Mouse (Mus musculus) hindbrain, embryonic 13.5 days (tissue): ENCODE results near the gene Ptges3. TPM values are rescaled to one million over a fixed set of nuclear protein-coding genes. Genes with fewer than 3 reads are reported as not detected.
"Not testable (repeated sequence)": the region's sequence is repeated elsewhere in the genome, so short reads cannot be mapped to it uniquely, and the experiment has no call there.

Experiments used
- ATAC-seq: fragments of 200-750 bp; cut with Nextera tagmentation; 2 replicates; pipeline ENCODE4 v1.8.0; 2017; ENCODE audit warnings: moderate TSS enrichment; ENCODE audit not compliant: low FRiP score
- H3K27ac ChIP-seq: fragments of 300-500 bp; sonication (generic); 2 replicates; pipeline ENCODE4 v1.5.1; 2015; ENCODE audit warnings: inconsistent platforms, mild to moderate bottlenecking, moderate library complexity
- H3K27me3 ChIP-seq: fragments of 300-500 bp; sonication (generic); 2 replicates; pipeline ENCODE4 v1.6.1; 2015; ENCODE audit warnings: mild to moderate bottlenecking, inconsistent platforms
- H3K36me3 ChIP-seq: fragments of 300-500 bp; sonication (generic); 2 replicates; pipeline ENCODE4 v1.6.1; 2015; ENCODE audit warnings: mild to moderate bottlenecking, inconsistent platforms
- H3K4me1 ChIP-seq: fragments of 300-500 bp; sonication (generic); replicated peaks from 2 replicates; pipeline ENCODE4 v1.6.1; 2015; ENCODE audit warnings: inconsistent platforms
- H3K4me2 ChIP-seq: fragments of 300-500 bp; sonication (generic); 2 replicates; pipeline ENCODE4 v1.6.1; 2015; ENCODE audit warnings: inconsistent platforms, mild to moderate bottlenecking, moderate library complexity
- H3K4me3 ChIP-seq: fragments of 300-500 bp; sonication (generic); 2 replicates; pipeline ENCODE4 v1.5.1; 2015; ENCODE audit warnings: mild to moderate bottlenecking, inconsistent platforms
- H3K9ac ChIP-seq: fragments of 300-500 bp; sonication (generic); 2 replicates; pipeline ENCODE4 v1.6.1; 2015; ENCODE audit warnings: mild to moderate bottlenecking, inconsistent platforms
- H3K9me3 ChIP-seq: fragments of 300-500 bp; sonication (generic); 2 replicates; pipeline ENCODE4 v1.6.1; 2016; ENCODE audit warnings: inconsistent platforms
- WGBS: fragments of 180-500 bp; shearing (Covaris S2); methylation state at CpG from one replicate; pipeline ENCODE4 v1.1.7; 2015; 5-methylcytosine and 5-hydroxymethylcytosine counted together
- polyA plus RNA-seq: library from polyadenylated mRNA; unstranded; fragments of >200 nt; fragmentation: Nextera tagmentation; extraction: Ambion mirVana; gene quantifications from 2 replicates; pipeline ENCODE4 v1.2.1, GENCODE M21; 2015

Ptges3 gene
- polyA plus RNA-seq, 1 experiment from 2014 or later = 454 TPM

DNA sequence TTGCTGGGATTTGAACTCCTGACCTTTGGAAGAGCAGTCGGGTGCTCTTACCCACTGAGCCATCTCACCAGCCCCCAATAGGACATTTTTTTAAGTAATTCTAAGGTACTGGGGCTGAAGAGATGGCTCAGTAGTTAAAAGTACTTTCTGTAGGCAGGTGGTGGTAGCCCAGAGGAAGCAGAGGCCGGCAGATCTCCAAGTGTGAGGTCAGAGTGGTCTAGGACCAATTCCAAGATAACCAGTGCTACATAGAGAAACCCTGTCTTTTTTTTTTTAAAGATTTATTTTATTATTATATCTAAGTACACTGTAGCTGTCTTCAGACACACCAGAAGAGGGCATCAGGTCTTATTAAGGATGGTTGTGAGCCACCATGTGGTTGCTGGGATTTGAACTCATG lies 28.5 kb downstream of the Ptges3 start:
- H3K9ac ChIP-seq, H3K27ac ChIP-seq, H3K27me3 ChIP-seq, H3K9me3 ChIP-seq, H3K4me3 ChIP-seq, H3K4me2 ChIP-seq, ATAC-seq: not testable (repeated sequence)
- Histone ChIP-seq H3K4me1 (peaks cover 39% of the 10 kb centered on the region), H3K36me3 (peaks cover 62% of the 10 kb centered on the region)
- 73% methylated on average over 2 of the region's 2 CpGs for WGBS

DNA sequence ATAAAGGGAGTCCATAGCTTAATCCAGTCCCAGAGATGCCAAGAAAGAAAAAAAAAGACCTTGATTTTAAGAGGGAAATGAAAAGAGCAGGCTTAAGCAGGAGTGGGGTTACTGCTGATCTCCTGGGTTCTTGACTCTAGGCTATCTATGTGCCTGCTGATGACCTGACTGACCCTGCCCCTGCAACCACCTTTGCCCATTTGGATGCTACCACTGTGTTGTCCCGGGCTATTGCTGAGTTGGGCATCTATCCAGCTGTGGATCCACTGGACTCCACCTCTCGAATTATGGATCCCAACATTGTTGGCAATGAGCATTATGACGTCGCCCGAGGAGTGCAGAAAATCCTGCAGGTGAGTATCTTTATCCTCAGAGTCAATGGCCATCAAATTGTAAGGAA lies 29.4 kb downstream of the Ptges3 start:
- Histone ChIP-seq H3K27me3 (no peaks in the 10 kb centered on the region), H3K4me2 (no peak overlapping the region), H3K4me1 (peaks cover 39% of the 10 kb centered on the region), H3K27ac (no peak overlapping the region), H3K9me3 (no peaks in the 10 kb centered on the region), H3K4me3 (no peak overlapping the region), H3K36me3 (peaks cover 62% of the 10 kb centered on the region), H3K9ac (no peak overlapping the region)
- WGBS = 94% methylated on average over 5 of the region's 5 CpGs
- no peak for ATAC-seq

DNA sequence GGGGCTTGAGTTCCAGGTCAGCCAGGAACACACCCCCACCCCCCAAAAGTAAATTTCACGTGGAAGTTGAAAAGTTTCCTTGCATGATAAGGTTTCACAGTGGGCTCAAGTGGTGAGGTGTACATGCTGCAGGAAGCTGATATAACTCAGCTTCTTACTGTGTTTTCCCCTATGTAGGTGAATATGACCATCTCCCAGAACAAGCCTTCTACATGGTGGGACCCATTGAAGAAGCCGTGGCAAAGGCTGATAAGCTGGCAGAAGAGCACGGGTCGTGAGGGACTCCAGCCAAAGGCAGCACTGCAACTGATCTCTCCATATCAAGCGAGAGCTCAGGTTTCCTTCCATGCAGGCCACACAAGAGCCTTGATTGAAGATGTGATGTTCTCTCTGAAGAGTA lies 31.1 kb downstream of the Ptges3 start:
- H3K4me1 ChIP-seq = peaks cover 49% of the 10 kb centered on the region
- peaks cover 60% of the 10 kb centered on the region for H3K36me3 ChIP-seq
- no peak overlapping the region for H3K4me2 ChIP-seq
- whole genome bisulfite sequencing = 81% methylated on average over 5 of the region's 5 CpGs
- H3K27me3 ChIP-seq = no peaks in the 10 kb centered on the region
- no peak for ATAC-seq
- H3K4me3 ChIP-seq = no peak overlapping the region
- no peak overlapping the region for H3K27ac ChIP-seq
- H3K9ac ChIP-seq = no peak overlapping the region
- no peaks in the 10 kb centered on the region for H3K9me3 ChIP-seq

DNA sequence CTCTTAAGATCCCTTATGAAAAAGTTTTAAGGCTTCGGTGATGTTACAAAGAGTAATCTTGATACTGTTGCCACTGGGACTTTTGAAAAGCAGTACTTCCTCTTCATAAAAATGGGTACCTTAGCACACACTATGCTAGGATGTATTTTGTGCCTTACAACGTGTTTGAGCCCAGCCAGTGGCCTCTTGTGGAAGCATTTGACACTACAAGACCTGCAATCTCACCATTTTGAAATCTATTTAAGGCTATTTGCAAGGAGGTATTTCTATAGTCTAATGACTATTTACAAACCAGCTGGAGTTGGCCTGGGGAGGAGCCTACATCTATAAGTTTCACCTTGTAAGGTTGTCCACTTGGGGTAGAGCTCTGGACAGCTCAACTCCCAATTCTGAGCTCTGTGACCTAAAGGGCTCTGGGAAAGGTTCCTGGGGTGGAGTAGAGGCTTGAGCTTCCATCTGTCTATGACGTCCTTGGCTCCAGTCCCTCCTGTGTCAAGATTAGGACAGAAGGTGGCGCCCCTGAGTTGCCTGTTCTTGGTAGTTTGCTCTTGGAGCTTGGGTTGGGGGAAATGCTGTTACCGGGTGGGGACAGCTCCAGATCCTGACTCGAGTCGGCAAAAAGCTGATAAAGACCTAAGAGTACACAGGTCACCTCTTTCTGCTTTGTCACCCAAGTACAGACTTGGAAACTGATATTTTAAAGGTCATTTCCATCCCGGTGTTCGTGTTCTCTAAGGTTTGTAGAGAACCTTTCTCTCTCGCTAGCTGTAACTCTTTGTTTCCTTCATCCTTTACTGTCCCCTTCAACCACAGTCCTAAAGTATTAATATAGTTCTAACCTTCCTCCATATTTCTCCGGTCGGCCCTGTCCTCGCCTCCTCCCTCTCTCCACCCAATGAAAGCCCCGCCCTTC lies 32.2 kb downstream of the Ptges3 start:
- peaks cover 49% of the 10 kb centered on the region for H3K36me3 ChIP-seq
- peak; percentile 40 for ATAC-seq
- peak overlapping the region; percentile 92; the same call in 1 of the 2 replicates for H3K27ac ChIP-seq
- H3K9me3 ChIP-seq = no peaks in the 10 kb centered on the region
- peaks cover 43% of the 10 kb centered on the region for H3K4me1 ChIP-seq
- WGBS = 9% methylated on average over 14 of the region's 14 CpGs
- H3K27me3 ChIP-seq = no peaks in the 10 kb centered on the region
- H3K9ac ChIP-seq = peak overlapping the region; percentile 95; the same call in 1 of the 2 replicates
- peak overlapping the region; percentile 82 for H3K4me3 ChIP-seq
- H3K4me2 ChIP-seq = peak overlapping the region; percentile 87

DNA sequence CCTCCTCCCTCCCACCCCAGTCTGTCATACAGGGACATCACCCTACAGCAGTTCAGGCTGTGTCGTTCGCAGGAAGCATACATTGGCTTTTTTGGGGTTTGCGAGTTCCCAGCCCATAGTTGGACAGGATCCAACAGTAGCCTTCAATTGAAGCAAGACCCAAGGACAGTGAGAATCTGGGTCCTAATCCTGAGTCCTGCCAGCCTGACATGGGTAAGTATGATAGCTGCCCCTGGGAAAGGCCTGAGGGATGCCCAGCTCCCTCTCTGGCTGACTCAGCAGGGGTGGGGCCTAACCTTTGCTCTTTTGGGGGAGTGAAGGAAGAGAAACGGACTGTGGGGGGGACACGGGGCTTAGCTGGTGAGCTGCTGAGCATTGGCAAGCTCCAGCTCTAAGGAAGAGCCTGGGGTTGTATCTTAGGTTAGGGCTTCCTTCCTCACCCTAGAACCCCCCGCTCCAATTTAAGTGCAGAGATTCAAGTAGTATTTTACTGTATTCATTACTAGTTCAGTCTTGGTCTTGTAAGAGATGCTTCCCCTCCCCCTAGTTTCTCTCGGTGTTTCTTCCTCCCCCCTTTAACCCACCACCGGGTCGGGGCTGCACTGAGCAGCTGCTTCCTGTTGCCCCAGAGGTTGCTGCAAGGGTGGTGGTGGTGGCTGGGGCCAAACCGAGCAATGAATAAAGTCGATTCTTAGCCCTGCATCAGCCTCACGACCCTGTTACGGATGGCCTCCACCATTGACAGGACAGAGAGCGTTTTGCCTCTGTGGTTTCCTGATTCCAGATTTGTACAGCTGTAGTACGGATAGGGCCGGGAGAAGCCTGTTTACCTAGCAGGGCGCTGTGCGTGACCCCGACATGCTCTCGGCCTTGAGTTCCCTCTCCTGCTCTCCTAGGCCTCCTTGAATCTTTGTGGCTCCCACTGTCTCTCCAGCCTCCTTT lies 33.1 kb downstream of the Ptges3 start, which contains the start of gene Baz2a:
Baz2a (plus strand) TSS at position 14 of the 942 bp plus-strand sequence.
- Histone ChIP-seq H3K36me3 (peaks cover 40% of the 10 kb centered on the region), H3K9ac (peak within 1 kb of the TSS; percentile 95), H3K27me3 (no peaks in the 10 kb centered on the region), H3K27ac (peak within 1 kb of the TSS; percentile 92), H3K9me3 (no peaks in the 10 kb centered on the region), H3K4me3 (peak within 1 kb of the TSS; percentile 82), H3K4me2 (peak within 1 kb of the TSS; percentile 87), H3K4me1 (peaks cover 43% of the 10 kb centered on the region)
- WGBS = under 1% methylated on average over 20 of the region's 20 CpGs
- peak; percentile 19; the same call in 1 of the 2 replicates for ATAC-seq

DNA sequence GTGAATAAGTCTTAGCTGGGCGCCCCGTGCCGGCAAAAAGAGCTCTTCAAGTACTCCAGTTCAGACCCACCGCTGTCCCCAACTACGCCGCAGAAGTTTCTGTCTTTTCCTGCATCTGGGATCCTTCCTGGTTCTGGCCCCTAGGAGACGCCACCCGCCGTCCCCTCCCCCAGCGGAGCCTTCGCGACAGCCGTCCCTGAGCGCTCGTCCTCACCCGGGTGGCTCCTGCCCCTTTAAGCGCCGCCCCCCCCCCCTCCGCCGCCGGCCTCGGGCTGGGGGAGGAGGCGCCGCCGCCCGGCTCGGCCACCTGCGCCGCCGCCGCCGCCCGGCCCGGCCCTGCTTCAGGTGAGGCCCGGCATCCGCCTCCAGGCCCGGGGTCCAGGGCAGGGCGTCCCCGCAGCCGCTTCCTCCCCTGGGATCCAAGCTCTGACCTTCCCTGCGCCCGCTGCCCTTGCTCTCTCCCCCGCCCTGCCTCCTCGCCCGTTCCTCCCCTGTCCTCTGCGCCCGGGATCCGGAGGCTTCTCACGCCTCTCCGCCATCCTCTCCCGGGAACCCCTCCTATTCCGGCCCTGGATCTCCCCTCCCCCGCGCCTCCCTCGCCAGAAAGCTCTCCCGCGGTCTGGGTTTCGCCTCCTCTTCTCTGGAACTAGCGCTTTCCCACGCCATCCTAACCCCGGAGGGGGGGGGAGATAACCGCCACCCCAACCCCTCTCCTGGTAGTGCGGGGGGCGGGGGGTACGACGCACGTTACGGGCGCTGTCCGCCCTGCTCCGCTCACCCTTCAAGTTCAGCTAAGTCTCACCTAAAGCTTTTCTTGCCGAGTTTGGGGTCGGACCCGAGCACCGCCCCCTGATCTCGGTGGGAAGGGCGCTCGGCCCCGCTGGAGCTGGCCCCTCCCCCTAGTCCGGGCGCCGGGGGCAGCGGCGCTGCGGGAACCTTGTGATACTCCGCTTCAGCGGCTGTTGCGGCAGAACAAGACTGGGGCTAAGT lies 34.0 kb downstream of the Ptges3 start:
- Histone ChIP-seq H3K36me3 (peaks cover 31% of the 10 kb centered on the region), H3K9me3 (no peaks in the 10 kb centered on the region), H3K9ac (peak overlapping the region; percentile 95), H3K4me2 (peak overlapping the region; percentile 87), H3K4me1 (peaks cover 44% of the 10 kb centered on the region), H3K27ac (peak overlapping the region; percentile 92), H3K4me3 (peak overlapping the region; percentile 82), H3K27me3 (no peaks in the 10 kb centered on the region)
- under 1% methylated on average over 78 of the region's 88 CpGs for WGBS
- ATAC-seq = peak; percentile 40

DNA sequence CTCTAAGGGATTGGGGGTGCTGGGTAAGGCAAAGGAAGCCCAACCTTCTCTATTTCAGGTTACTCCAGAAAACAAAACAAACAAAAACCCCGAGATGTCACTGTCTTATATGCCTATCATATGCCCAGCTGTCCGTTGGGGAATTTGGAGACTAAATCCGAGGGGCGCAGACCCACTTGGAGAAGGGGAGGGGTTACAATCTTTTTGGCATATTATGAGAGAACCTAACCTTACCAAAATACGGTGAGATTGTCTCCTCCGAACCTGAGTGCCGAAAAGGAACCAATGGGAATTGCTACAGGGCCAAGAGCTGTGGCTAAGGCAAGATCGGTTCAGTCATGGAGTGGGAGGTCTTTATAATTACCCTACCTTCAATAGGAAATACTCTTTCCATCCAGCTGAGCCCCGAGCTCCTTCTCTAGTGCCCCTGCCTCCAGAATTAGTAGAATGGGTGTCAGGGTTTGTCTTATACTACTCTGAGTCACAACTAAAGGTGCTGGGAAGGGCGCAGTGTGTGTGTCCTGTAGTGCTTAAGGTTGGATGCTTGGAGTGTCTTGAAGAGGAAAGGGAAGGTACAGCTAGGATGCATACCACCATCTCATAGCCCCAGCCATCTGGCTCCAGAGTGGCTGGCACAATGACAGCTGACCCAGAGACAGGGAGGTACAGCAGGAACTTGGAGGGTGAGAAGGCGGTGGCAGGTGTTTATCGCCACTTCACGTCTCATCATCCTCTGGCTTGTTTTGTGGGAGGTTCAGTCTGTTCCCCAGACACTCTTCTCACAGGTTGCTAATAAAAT lies 34.9 kb downstream of the Ptges3 start:
- peaks cover 22% of the 10 kb centered on the region for H3K36me3 ChIP-seq
- H3K4me1 ChIP-seq = peaks cover 53% of the 10 kb centered on the region
- peak overlapping the region; percentile 95 for H3K9ac ChIP-seq
- H3K27me3 ChIP-seq = no peaks in the 10 kb centered on the region
- peak overlapping the region; percentile 92 for H3K27ac ChIP-seq
- H3K4me2 ChIP-seq = peak overlapping the region; percentile 87
- H3K9me3 ChIP-seq = no peaks in the 10 kb centered on the region
- 23% methylated on average over 13 of the region's 13 CpGs for WGBS
- ATAC-seq = no peak
- peak overlapping the region; percentile 82 for H3K4me3 ChIP-seq

DNA sequence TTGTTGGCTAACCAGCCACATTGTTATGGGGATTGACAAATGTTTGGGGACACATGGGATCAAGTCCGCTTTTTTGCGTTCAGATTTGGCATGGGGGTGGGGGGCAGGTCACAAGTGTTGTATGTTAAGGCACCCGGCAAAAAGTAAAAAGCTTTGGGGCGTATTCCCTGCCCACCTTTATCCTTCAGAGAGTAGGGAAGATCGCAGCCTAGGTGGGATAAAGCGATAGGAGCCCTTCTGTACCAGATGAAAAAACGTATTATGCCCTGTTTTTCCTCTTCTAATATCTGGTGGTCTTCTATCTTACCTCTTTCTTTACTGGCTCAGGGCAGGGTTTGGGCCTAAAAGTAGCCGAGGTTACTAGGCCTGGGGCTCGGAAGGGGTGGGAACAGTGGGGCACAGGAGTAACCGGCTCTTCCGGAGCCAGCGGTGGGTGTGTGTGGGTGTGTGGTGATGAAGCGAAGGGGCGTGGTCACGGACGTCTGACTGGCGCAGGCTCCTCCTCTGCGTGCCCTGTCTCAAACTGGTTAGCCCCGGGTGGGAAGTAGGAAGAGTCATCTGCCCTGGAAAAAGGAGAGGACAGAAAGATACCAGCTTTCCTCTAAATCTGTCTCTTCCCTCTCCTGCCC lies 35.7 kb downstream of the Ptges3 start:
- Histone ChIP-seq H3K4me3 (peak overlapping the region; percentile 82), H3K36me3 (peaks cover 14% of the 10 kb centered on the region), H3K9me3 (no peaks in the 10 kb centered on the region), H3K4me2 (peak overlapping the region; percentile 87), H3K27ac (peak overlapping the region; percentile 92; the same call in 1 of the 2 replicates), H3K4me1 (peaks cover 57% of the 10 kb centered on the region), H3K9ac (peak overlapping the region; percentile 56), H3K27me3 (no peaks in the 10 kb centered on the region)
- WGBS = 12% methylated on average over 19 of the region's 19 CpGs
- ATAC-seq = no peak

DNA sequence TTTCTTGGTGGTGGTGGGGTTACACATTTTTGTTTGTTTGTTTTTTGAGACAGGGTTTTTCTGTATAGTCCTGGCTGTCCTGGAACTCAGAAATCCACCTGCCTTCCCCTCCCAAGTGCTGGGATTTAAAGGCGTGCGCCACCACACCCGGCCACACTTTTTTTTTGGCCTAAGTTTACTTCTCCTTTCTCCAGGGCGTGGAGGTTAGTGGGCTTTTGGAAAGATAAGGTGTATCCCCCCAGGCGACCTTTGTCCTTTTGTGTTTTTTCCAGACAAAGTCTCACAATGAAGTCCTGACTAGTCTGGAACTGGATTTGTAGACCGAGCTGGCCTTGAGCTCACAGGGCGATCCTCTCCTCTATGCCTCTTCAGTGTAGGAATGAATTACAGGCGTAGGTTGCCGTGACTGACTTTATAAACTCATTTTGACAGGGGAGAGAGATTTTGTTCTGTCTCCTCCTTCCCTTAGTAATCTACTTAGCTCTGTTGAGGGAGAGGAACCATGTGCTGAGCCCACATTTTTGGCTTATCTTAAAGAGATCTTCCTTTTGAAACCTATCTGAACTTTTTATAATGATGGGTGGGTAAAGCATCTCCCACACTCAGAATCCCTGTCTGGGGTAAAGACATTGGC lies 36.4 kb downstream of the Ptges3 start:
- Histone ChIP-seq H3K27me3 (no peaks in the 10 kb centered on the region), H3K9ac (peak overlapping the region; percentile 56; the same call in 1 of the 2 replicates), H3K4me3 (no peak overlapping the region; the same call in 1 of the 2 replicates), H3K27ac (no peak overlapping the region), H3K36me3 (peaks cover 7% of the 10 kb centered on the region), H3K9me3 (no peaks in the 10 kb centered on the region), H3K4me1 (peaks cover 57% of the 10 kb centered on the region), H3K4me2 (peak overlapping the region; percentile 87)
- ATAC-seq = no peak
- WGBS = 34% methylated on average over 9 of the region's 9 CpGs

DNA sequence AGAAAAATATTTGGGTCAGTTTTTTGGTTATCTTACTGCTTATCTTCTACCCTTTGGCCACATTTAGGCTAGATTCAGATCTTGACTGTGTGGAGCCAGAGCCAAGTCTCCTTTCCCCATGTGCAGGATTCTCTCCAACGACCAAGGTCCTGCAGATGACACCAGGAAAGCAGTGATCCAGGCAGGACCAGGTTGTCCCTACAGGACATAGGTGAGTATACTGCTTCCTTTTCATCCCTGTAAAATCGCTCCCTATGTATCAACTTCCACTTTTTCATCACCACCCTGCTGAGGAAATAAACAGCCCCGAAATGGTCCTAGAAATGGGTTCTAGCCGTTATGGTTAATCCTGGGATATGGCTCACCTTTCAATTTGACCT lies 37.5 kb downstream of the Ptges3 start:
- H3K9me3 ChIP-seq = no peaks in the 10 kb centered on the region
- no peaks in the 10 kb centered on the region for H3K27me3 ChIP-seq
- no peaks in the 10 kb centered on the region for H3K36me3 ChIP-seq
- WGBS = 20% methylated on average over 4 of the region's 4 CpGs
- no peak overlapping the region for H3K9ac ChIP-seq
- H3K4me1 ChIP-seq = peaks cover 49% of the 10 kb centered on the region
- H3K4me2 ChIP-seq = 0 out of 2 replicates have a peak overlapping the region, but pooled peaks have one; percentile 15
- no peak overlapping the region for H3K27ac ChIP-seq
- ATAC-seq = no peak
- H3K4me3 ChIP-seq = peak overlapping the region; percentile 99
